In genomic region chr15:96518156-96518555, GRCm38 (mm10) we compare ENCODE assay signal across 14 mouse cellular contexts.
"Had no signal": no experiment of that assay in that cellular context is flagged by ENCODE, and none has a peak within 500 bp of the region (broad histone marks: within the 10 kb centered on the region; RNA-seq: fewer than 3 reads in every experiment).

No protein-coding gene starts in this region.

- DNase-seq: kidney, adult 11 months; kidney, adult 8-10 months; kidney, postnatal 10 days; kidney, postnatal 36 days; layer of hippocampus, postnatal 36 days; liver, embryonic 13.5 days; lung, postnatal 10 days; lung, postnatal 36 days; midbrain, embryonic 14.5 days; right cerebral cortex, adult 18-20 months; right cerebral cortex, postnatal 25 days; thymus, adult 18-20 months; thymus, postnatal 14 days; thymus, postnatal 4 days had no signal
